Mouse (Mus musculus) heart, postnatal 25 days (tissue): ENCODE results near the gene Sh3bgrl. TPM values are rescaled to one million over a fixed set of nuclear protein-coding genes. Genes with fewer than 3 reads are reported as not detected.

Experiments
- DNase-seq: peaks from one replicate; pipeline ENCODE4 v3.0.0; 2022; ENCODE audit warnings: low spot score
- intact Hi-C: fragments of 180-260 bp; cut with DNase I; formaldehyde crosslinking; loops from one replicate; pipeline ENCODE4 v1.15.1; 2025
- total RNA-seq, 2 experiments: library from RNA; stranded (reverse); gene quantifications; 2 replicates each; pipeline ENCODE4 v1.2.3; 2021

Gene Sh3bgrl
- total RNA-seq, 2 experiments from 2014 or later: 33.6 to 38.3 TPM

GRCm38 (mm10) chrX:109196468-109196867 is 101.3 kb downstream of the Sh3bgrl start, which contains the start of gene Gm6377:
Gene Gm6377 (plus strand): TSS chrX:109196756.
- no peak for DNase-seq
- intact Hi-C loops: no loop called here

GRCm38 (mm10) chrX:109207843-109208242 is 112.7 kb downstream of the Sh3bgrl start:
- intact Hi-C loops: no loop called here

GRCm38 (mm10) chrX:109228720-109229119 is 133.6 kb downstream of the Sh3bgrl start:
- DNase-seq: no peak
- intact Hi-C loops: no loop called here

More at GRCm38 (mm10) chrX:109207843-109208242, 112.7 kb downstream of the Sh3bgrl start:
- no peak for DNase-seq

- intact Hi-C loops: loop anchor here (5.0 kb wide), 2 partner anchors 158 to 223 kb away; partner anchors contain the start of gene Hmgn5
- no peak for DNase-seq
Observed at GRCm38 (mm10) chrX:109235383-109236036, 140.3 kb downstream of the Sh3bgrl start.

GRCm38 (mm10) chrX:109238163-109238562 is 143.0 kb downstream of the Sh3bgrl start:
- intact Hi-C loops: loop anchor here (5.0 kb wide), 2 partner anchors 161 to 226 kb away; partner anchors contain the start of gene Hmgn5
- DNase-seq: no peak

Other genes starting within 250 kb of the Sh3bgrl start
- gene Hmgn5, start 82.0 kb upstream of the Sh3bgrl start, total RNA-seq: 1 to 10 TPM; 8.2 to 9.3 TPM
- under 1 TPM; 0.08 to 0.25 TPM for gene Gm6377, start 101.4 kb downstream of the Sh3bgrl start, total RNA-seq